Mouse (Mus musculus) layer of hippocampus, postnatal 10 days (tissue): Measurements from ENCODE around the gene Cenpj. TPM values are rescaled to one million over a fixed set of nuclear protein-coding genes. Genes with fewer than 3 reads are reported as not detected.

Source experiments
- DNase-seq, 2 experiments: peaks; one replicate each; pipeline ENCODE4 v3.0.0; 2021; ENCODE audit warnings: low spot score in 2 of 2
- total RNA-seq, 2 experiments: library from RNA; stranded (reverse); gene quantifications; 2 replicates each; pipeline ENCODE4 v1.2.3; 2021

The Cenpj gene
- total RNA-seq, 2 experiments from 2014 or later: 5.0 to 5.1 TPM

- DNase-seq: no peak
Observed at GRCm38 (mm10) chr14:56550960-56551359, 24.3 kb downstream of the Cenpj start.

- DNase-seq: no peak
Observed at GRCm38 (mm10) chr14:56545491-56545890, 29.7 kb downstream of the Cenpj start.

- no peak for DNase-seq
Observed at GRCm38 (mm10) chr14:56544946-56545345, 30.3 kb downstream of the Cenpj start.

DNA sequence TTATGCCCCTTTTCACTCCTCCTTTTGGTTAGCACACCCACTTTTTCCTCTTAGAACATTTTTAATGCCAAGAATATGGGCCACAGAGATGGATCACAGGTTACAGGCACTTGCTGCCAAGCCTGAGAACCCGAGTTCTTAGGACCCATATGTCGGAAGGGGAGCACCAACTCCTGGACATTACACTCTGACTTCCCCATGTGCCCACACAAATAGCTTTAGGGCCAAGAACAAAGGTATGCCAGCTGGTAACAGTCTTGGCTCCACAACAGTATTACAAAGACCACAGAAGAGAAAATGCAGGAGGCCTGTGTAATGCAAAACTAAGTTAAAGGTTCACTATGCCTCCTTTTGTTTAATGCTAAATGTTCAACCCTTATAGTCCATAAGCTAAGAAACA, 44.4 kb downstream of the Cenpj start:
- no peak for DNase-seq

DNA sequence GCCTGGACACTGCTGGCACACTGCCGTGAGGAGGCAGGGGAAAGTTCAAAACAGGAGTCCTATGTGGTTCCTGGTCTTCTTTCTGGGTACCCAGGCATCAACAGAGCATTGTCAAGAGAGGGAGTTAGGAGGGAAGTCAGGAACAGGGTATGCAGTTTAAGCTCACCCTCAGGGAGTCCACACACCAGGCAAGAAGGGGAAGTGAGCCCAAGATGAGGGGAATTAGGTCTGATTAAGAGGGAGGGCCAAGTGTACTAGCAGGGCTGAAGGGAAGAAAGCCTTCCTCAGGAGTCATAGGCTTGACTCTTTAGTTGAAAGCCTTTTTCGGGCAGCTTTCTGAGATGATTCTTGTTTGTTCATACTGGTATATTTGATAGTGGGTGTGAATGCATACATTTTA, 60.5 kb downstream of the Cenpj start:
- DNase-seq: no peak

- no peak for DNase-seq
Observed at GRCm38 (mm10) chr14:56512084-56512483, 63.1 kb downstream of the Cenpj start.

GRCm38 (mm10) chr14:56506743-56507142, 68.5 kb downstream of the Cenpj start:
- no peak for DNase-seq

DNA sequence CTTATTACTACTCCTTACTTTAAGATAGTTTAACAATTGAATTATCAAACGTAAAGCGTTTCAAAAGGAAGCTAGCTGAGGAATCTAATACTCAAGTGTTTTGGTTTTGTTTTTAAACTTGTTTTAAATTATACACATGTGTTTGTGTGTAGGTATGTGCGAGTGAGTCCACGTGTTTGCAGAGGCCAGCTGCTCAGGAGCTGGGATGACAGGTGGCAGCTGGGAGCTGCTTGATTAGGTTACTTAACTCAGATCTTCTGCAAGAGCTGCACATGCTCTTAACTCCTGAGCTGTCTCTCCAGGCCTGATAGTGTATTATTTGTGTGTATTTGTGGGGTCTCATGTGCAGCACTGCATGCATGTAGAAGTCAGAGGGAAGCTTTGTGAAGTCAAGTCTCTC, 72.8 kb downstream of the Cenpj start:
- DNase-seq: no peak

GRCm38 (mm10) chr14:56489806-56490205, 85.4 kb downstream of the Cenpj start:
- DNase-seq: no peak

Other genes starting within 250 kb of the Cenpj start
- gene Atp12a, start 210.4 kb downstream of the Cenpj start, total RNA-seq: under 1 TPM; 0.09 to 0.11 TPM
- gene Rnf17, start 172.8 kb downstream of the Cenpj start, total RNA-seq: 1 to 10 TPM in 1 of 2 experiments, under 1 TPM in 1; 0.85 to 1.0 TPM
- gene Parp4, start 194 bp upstream of the Cenpj start, total RNA-seq: 1 to 10 TPM; 2.6 to 3.3 TPM
- 10 to 100 TPM; 44.8 to 45.0 TPM for gene Mphosph8, start 92.8 kb upstream of the Cenpj start, total RNA-seq
- gene Pspc1, start 202.9 kb upstream of the Cenpj start, total RNA-seq: 10 to 100 TPM; 69.8 to 70.5 TPM
- 10 to 100 TPM; 28.5 to 32.1 TPM for gene Zmym5, start 236.3 kb upstream of the Cenpj start, total RNA-seq